Mouse (Mus musculus) layer of hippocampus, adult 9-11 months (tissue): ENCODE results near the gene Cactin.

Experiments used
- DNase-seq: peaks from one replicate; pipeline ENCODE4 v3.0.0; 2022

Gene Cactin

DNA sequence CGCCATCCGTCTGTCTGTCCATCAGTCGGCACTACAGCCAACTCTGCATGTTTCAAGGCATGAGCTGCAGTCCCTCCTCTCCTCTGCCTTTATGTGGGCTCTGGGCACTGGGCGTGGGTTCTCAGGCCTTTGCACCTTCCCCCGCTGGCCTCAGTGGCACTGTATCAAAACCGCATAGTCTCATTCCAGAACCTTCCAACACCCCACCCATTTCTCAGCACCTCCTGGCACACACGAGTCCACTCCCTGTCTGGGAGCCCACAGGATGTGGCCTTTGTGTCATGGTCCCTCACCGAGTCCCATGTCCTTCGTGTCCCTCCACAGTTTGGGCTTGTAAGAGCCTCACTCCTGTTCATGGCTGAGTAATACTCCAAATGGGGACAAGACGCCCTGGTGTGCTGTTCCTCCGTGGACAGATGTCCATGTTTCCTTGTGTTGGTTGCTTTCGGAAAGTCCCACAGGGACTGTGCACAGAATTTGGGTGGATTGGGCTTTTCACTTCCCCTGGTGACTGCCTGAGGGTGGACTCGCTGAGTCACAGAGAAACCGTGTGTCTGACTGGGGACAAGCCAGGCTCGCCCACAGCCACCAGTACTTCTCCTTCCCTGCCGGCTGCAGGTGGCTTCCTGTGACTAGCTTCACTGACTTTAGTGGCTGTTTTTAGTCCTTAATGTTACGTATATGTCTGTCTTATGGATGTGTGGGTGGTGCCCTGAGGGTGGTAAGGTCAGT, 22.4 kb upstream of the Cactin start:
- DNase-seq, result peak; percentile 87

DNA sequence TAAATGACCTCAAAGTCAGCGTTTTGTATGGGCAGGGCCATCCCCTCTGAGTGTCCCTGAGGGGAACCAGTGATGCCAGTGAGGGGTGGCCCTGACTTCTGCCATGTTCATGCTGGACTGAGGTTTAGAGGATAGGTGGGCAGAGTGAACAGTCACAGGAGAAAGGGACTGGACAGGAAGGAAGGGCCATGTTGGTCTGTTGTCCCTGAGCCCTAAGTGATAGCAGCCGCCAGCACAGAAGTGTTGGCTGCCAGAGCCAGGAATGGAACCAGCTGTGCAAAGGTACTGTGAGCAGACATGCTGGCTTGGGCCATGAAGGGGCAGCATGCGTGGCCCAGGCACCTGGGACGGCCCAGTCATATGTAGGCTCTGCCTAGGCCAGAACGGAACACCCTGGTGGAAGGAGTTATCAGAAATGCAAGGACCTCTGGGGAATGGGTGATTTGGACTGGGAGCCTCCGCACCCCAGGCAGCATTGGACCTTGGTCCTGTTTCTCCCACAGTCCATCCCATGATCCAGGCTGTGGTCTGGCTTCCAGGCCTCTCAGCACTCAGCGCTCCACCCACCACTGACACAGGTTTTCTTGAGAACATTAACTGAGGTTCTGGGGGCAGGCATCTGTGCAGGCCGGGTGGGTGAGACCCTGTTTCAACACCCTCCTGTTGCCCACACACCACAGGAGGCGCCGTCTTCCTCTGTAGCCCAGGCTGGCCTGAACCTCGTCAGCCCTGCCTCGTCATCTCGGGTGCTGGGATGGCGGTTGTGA, 21.1 kb upstream of the Cactin start:
- DNase-seq, result no peak

DNA sequence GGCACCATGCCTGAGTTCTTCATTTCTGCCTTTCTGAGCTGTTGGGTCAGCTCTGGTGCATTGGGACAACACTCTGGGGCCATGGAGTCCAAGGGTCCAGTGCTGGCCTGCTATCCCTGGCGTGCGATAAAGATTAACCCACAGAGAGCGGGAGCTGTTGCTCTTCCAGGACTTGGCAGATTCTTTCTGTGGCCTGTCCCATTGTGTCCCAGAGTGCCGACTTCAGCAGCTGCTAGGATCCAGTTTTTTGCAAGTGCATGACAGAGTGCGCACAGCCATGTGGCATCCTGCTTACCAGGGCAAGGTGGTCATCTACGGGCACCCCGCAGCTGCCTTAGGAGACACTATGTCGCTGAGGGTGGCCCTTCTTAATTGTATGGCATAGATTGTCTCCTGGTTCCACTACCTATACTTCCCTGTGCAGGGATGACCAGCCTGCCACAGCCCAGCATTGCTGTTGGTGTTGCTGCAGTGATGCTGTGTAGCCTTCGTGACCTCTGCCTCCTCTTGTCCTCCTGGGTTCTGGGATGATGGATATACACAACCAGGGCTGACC, 20.5 kb upstream of the Cactin start:
- DNase-seq, result no peak

DNA sequence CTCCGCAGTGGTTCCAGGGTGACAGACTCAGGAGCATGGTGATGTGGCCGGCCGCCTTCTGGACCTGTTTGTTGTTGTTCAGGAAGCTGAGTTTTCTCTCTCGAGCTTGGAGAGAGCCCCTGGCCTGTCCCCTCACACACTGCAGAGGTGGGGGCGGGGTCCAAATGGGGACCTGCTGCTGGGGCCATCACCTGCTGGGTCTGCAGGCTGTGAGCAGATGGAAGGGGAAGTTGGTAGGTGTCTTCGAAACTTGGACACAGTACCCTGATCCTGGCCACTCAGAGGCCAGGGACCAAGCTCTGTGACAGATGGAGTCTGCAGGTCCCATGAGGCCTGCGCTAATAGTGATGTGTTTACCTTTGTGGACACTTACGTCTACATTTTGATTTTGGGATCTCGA, 19.6 kb upstream of the Cactin start:
- no peak for DNase-seq

DNA sequence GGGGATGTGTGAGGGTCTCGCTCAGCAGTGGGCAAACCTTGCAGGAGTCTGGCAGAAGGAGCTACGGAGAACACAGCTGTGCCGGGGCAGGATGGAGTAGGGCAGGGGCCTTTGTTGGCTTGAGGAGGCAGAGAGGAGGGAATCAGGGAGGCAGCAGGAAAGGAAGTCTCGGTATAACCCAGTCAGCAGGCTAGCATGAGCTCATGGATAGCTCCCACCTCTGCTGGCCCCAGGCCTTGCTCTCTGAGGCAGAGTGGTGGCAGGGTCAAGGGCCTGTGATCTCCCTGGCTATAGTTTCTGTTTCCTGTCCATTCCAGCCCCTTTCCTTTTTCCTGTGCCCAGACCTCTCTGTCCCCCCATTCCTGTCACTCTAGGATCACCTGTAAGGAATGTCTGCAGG, 18.6 kb upstream of the Cactin start:
- DNase-seq, result no peak

DNA sequence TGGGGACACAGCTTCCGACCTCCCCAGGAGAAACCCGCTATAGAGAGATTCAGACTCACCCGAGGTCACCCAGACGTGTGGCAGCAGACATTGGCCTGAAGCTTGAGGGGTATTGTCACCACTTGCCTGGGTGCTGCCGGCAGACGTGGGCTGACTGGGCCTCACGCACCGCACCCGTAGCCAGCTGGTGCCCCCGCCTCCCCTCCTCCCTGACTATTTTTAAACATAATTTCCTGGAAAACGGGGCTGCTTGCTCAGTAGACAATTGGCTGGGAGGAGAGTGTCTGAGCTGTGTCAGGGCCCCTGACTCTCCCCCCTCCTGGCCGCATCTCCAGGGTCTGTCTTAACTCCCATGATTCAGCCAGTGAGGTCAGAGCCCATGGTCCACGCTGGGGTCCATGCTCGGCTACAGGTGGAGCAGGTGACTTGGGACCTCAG, 18.1 kb upstream of the Cactin start:
- peak; percentile 69 for DNase-seq

DNA sequence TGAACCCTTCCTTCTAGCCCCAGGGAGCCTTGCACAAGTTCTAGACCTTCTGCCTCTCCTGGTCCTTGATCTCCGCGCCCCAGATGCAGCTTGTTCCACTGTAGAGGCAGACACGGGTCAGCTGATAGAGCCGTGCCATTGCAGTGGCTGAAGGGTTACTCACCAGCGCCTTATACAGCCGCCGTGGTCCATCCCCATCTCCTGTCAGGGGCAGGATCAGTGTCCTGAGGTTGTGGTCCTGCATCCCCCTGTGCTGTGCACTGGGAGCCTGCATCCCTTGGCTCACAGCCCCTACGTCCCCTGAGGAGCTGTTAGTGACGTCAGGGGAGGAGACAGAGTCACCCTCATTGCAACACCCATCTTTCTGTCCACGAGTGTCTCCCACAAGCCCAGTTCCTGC, 17.6 kb upstream of the Cactin start:
- no peak for DNase-seq

DNA sequence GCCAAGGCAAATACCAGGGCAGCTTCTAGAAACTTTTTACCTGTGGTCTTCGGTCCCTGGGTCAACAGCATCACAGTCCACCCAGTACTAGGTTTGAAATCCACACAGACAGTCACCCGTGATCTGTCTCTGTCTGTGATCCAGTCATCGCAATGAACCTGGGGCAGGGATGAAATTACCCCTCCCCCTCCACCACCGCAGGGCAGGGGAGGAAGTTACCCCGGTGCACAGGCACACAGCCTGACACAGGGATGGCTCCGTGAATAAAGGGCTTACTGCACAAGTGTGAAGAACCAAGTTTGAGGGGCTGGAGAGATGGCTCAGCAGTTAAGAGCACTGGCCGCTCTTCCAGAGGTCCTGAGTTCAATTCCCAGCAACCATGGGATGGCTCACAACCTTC, 17.1 kb upstream of the Cactin start:
- DNase-seq, result no peak

DNA sequence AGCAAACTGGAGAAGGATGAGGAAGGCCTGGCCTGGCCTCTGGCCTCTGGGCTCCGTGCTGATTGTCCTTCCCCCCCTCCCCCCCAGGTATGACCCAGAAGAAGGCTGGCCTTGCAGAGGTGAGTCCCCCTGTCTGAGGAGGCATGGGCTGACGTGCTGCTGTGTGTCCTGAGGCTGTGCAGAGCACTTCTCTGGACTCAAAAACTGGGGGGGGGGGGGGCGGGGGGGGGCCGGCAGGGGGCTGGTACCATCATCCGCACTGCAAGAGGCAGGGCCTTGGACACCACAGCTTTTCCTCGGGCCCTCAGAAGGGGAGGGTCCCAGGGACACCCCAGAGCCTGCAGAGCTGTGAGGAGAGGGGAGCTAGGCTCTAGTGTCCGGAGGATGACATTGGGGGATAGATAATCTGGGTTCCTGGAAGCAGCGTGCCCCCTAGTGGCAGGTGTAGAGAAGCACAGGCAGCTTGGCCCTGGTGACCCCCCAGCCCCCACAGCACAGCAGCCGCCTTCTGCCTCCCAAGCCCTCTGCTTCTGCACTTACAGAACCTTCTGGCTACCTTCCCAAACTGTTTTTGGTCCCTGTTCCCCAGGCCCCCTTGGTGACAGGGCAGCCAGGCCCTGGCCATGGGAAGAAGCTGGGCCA, 16.2 kb upstream of the Cactin start:
- no peak for DNase-seq

DNA sequence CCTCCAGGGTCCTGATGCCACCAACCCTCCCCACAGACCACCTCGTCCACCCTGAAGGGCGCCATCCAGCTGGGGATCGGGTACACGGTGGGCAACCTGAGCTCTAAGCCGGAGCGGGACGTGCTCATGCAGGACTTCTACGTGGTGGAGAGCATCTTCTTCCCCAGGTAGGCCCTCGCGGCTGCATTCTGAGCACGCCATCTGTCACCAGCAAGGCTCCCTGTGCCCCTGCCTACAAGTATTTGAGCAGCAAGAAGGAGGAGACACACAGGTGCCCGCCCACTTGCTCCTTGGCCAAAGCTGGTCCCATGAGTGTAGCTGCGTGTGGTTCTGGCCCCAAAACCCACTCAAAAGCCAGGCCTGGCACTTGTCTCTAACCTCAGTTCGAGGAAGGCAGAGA, 15.2 kb upstream of the Cactin start:
- no peak for DNase-seq

DNA sequence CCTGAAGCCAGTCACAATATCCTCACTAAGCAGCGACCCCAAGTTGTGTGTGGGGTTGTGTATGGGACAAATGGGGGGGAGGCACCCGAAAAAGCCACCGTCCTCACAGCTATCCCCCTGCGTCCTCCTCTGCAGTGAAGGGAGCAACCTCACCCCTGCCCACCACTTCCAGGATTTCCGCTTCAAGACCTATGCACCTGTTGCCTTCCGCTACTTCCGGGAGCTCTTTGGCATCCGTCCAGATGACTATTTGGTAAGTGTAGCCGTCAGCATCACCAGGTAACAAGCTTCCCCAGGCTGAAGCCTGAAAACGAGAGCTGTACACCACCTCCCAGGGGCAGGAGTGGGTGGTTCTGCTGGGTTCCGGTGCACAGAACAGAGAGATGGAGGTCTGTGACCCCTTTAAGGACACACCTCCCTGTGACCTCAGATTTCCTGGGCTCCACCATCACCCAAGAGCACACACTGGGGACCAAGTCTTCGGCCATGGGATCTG, 14.7 kb upstream of the Cactin start:
- DNase-seq, result no peak

DNA sequence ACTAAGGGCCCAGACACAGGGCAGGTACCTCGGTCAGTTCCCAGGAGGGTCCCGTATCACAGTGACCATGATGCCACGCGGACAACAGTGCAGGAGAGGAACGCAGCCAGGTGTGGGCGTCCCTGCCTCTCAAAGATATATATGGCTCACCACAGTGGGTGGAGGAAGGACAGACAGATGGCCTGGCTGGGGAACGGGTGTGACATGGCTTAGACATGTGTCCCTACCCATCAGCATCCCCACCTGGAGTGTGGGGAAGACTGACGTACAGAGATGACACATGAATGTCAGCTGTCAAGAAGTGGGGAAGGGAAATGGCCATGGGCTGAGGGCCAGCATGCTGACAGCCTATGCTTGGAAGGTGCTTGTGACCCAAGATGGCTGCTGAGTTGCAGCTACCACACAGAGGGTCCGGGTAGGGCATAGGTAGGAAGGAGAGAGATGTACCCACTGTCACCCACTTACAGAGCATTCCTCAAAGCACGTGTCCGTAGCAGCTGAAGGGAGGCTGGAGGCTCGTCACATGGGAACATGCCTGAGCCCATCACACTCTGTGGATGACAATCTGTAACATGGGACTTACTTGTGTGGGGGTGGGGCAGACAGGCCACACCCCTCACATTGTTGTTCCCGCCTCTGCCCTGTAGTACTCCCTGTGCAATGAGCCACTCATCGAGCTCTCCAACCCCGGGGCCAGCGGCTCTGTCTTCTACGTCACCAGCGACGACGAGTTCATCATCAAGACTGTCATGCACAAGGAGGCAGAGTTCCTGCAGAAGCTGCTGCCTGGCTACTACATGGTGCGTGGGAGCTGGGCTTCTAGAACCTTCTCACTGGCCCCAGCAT, 13.8 kb upstream of the Cactin start:
- DNase-seq, result peak; percentile 73

DNA sequence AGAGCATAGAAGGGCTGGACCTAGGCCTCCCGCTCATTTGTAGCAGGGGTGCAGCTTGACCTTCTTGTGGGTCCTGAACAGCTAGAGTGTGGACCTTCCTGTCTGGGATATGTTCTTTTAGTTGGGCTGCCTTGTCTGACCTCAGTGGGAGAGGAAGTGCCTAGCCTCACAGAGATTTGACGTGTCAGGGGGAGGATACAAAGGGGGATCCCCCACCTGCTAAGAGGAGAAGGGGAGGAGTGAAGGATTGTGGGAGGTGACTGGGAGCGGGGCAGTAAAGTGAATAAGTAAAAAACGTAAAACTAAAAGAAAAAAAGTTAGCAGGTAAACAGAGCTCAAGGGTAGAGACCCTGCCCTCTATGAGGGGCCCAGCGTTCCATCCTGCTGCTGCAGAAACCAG, 11.3 kb upstream of the Cactin start:
- no peak for DNase-seq

DNA sequence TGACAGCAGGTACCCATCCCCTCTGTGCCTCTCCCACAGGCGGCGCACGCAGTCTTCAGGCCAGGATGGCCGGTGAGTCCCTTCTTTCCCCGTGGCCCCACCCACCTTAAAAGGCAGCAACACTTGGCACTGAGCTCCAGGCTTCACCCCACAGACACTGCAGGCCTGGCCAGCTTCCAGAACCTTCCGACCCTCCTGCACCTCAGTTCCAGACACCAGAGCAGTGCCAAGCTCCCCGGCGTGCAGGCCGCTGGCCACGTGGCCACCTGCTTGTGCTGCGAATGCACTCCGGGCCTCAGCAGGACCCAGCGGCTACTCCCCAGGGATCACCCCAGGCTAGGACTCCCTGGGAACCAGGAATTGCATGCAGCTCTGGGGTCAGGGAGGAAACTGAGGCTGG, 7.3 kb upstream of the Cactin start:
- no peak for DNase-seq

DNA sequence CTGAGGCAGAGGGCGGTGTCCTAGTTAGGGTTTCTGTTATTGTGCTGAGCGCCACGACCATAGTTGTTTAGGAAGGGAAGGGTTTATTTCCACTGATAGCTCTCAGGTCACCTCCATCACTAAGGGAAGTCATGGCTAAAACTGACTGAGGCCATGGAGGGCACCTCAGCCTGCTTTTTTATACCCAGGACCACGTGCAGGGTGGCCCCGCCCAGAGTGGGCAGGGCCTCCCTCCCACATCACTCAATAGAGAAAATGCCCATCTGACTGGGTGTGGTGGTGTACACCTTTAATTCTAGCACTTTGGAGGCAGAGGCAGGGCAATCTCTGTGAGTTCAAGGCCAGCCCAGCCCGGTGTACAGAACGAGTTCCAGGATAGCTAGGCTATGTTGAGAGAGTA, 6.7 kb upstream of the Cactin start:
- no peak for DNase-seq

DNA sequence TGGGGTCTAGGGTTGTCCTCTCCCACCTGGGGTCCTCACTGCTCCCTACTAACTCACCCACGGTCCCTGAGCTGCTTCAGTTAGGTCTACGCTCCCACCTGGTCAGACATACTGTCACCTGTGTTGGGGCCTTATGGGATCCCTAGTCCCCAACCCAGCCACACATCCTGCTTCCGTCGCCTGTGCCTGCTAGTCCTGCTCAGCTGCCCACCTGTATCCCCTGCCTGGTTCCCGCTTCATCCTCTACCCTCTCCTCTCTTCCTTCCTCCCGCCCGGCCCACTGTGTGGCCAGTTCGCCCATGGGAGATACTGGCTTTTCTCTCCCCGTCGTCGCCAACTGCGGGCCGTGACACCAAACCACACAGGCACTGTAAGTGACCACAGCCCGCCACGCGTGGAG, 5.3 kb upstream of the Cactin start:
- DNase-seq, result no peak

DNA sequence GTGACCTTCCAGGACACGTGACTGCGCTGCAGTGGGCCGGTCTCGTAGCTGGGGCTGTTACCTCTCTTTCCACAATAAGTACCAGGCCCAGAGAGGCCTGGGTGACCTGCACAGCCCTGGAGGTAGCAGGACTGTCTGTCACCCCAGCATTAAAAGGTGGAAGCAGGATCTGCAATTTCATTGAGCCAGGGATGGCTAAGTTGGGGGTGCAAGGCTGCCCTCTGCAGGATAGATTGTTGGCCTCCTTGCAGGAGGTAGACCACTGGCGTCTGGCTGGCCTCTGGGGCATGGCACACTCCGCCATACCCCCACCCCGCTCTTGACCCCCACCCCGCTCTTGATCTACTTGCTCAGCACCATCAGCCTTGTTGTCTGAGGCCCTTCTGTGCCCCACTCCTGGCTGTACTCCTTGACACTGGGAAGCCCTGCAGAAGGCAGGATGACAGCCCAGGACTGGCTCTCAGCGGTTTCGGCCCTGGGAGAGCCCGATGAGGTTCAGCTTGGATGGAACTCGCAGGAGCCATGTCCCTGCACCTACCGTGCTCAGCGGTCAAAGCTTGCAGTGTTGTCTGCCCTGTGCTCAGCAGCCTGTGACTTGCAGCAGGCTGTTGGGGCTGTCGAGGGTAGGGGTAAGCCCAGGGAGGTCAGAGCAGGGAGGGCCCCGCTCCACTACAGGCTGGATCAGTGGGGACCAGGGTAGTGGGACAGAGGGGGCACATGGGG, 4.4 kb upstream of the Cactin start:
- DNase-seq, result no peak

DNA sequence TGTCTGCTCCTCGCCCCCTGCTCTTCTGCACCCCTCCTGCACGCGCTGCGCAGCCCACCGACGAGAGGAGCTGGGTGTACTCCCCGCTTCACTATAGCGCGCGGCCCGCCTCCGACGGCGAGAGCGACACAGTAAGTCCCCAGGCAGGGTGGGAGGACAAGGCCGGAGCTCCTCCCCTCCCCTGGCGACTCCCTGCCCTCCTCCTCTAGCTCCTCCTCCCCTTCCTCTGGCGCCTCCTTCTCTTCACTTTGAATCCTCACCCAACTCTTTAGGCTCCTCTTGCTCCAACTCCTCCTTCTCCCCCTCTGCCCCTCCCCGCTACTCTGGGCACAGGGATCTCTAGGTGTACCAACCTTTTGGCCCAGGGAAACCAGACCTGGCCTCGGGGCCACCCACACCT, 3.6 kb upstream of the Cactin start:
- no peak for DNase-seq

DNA sequence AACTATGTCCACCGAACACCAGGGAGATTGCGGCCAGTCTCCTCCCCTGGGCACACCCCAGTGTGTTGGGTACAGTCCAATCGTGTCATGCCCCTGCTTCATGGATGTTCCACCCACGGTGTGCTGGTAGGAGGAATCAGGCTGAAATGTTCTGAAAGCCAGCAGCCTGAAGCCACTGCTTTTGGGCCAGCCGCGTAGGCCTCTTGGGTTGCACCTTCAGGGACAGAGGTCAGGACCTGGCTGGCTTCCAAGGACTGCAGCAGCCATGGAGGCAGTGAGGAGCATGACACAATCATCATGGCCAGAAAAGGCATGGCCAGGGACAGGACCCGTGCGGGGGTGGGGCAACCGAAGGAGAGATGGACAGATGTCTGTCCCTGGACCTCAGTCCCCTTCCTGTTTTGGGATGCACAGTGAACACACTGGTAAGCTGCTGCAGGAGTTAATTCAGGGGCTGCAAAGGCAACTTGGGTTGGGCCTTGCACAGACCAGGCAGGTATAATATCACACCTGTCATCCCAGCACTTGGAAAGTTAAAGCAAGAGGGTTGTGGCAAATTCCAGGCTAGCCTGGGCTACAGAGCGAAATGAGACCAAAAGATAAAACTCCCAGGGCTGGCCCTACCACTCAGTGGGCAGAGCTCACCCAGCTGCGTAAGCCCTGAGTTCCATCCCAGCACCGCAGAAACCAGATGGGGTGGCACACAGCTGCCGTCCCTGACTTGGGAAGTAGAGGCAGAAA, 2.1 kb upstream of the Cactin start:
- DNase-seq, result no peak

DNA sequence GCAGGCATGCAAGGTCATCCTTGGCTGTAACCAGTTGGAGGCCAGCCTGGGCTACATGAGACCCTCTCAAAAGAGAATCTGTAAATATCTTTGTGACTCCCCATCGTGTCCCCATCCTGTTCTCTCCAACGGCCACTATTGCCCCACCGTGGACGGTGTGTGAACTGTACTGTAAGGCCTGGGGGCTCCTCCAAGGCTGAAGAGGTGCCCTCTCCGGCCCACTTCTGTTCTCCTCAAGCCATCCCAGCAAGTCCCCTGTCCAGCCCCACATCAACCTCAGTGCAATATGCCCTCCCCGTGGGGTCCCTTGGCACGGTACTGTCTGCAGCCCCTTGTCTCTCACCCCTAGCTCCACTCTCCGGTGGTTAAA, 1.6 kb upstream of the Cactin start:
- no peak for DNase-seq
